8 mouse cellular contexts compared by ENCODE assay signal in the genomic region with DNA sequence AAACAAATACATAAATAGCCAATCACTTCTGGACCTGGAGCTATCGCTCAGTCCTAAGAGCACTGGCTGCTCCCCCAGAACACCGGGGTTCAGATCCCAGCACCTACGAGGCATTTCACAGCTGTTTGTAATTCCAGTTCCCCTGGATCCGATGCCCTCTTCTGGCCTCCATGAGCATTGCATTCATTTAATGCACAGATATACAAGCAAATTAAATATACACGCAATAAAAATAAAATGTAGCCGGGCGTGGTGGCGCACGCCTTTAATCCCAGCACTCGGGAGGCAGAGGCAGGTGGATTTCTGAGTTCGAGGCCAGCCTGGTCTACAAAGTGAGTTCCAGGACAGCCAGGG. TPM values are rescaled to one million over a fixed set of nuclear protein-coding genes. Genes with fewer than 3 reads are reported as not detected.
A peak's percentile ranks its signal among the peaks of the same experiment; 100 is the strongest.
DNase-seq lines count a peak whose midpoint lies in the region; TF ChIP-seq lines count a peak whose summit lies in the region.
"Not testable (repeated sequence)": the region's sequence is repeated elsewhere in the genome, so short reads cannot be mapped to it uniquely, and the experiment has no call there.

No protein-coding gene starts in this region.

- 27% methylated on average over 11 of the region's 11 CpGs for WGBS in hindbrain, embryonic 10.5 days

- DNase-seq in CD8-positive naive resting alpha-beta T cell, adult 2 months (ENCODE audit: low read depth in 2 of 2, low spot score in 2 of 2), result peak; percentile 38 to 44
- DNase-seq in embryo, embryonic 10.5 days (ENCODE audit: low spot score), result peak; percentile 69
- peak; percentile 45 for DNase-seq in hindbrain, embryonic 10.5 days (ENCODE audit: low spot score)
- DNase-seq in left cerebral cortex, postnatal 14 days (ENCODE audit: low spot score in 2 of 2), result peak; percentile 40 to 54
- DNase-seq in lung, postnatal 10 days, result peak; percentile 37
- DNase-seq in neural tube, embryonic 10.5 days (ENCODE audit: extremely low spot score, low spot score), result peak; percentile 39
- DNase-seq in thymus, postnatal 14 days, result peak; percentile 69

- not testable (repeated sequence) for TF ChIP-seq POLR2A in bone marrow macrophage, adult 2 months (IDR thresholded peaks at IDR 0.05; ENCODE audit: borderline replicate concordance, low read depth, low read length)

- intact Hi-C loops in left cerebral cortex, postnatal 14 days (cut with DNase I), result not testable (repeated sequence)

- H3K27me3 ChIP-seq in hindbrain, embryonic 10.5 days (ENCODE audit: insufficient read depth, poor library complexity, severe bottlenecking), result peaks cover 20% of the 10 kb centered on the region

- peak; percentile 36 for TF ChIP-seq CTCF in bone marrow macrophage, adult 2 months (IDR thresholded peaks at IDR 0.05; ENCODE audit: low read depth, low read length)

- H3K4me1 ChIP-seq in bone marrow macrophage, adult 2 months (ENCODE audit: control insufficient read depth, insufficient read depth, low read length), result peaks cover 12% of the 10 kb centered on the region
- peaks cover 25% of the 10 kb centered on the region for H3K4me1 ChIP-seq in hindbrain, embryonic 10.5 days (replicated peaks)

- H3K36me3 ChIP-seq in hindbrain, embryonic 10.5 days, result peaks cover 30% of the 10 kb centered on the region

- H3K4me3 ChIP-seq in bone marrow macrophage, adult 2 months (ENCODE audit: insufficient read depth, low read length), result not testable (repeated sequence)
- H3K4me3 ChIP-seq in hindbrain, embryonic 10.5 days, result peak overlapping the region; percentile 93; the same call in 1 of the 2 replicates

- not testable (repeated sequence) for H3K9me3 ChIP-seq in hindbrain, embryonic 10.5 days

- not testable (repeated sequence) for H3K27ac ChIP-seq in bone marrow macrophage, adult 2 months (ENCODE audit: insufficient read depth, low read depth, low read length); hindbrain, embryonic 10.5 days

RNA-seq across cellular contexts. Expression of a gene that starts 0.4 kb away (rescaled TPM):
- 1,601 and 1,765 TPM in 2 replicates for polyA plus RNA-seq in bone marrow macrophage, adult 2 months (2012; ENCODE audit: insufficient read depth, insufficient read length, missing spikeins)
- 959 and 1,042 TPM in 2 replicates for polyA plus RNA-seq in hindbrain, embryonic 10.5 days (2016; fragmentation: Nextera tagmentation; extraction: Ambion mirVana)
- 100 to 1,000 TPM; 737 to 799 TPM for total RNA-seq in left cerebral cortex, postnatal 14 days (2021)

RNA-seq across cellular contexts. Expression of a gene that starts 7.3 kb away (rescaled TPM):
- 29.6 and 37.5 TPM in 2 replicates for polyA plus RNA-seq in bone marrow macrophage, adult 2 months (2012; ENCODE audit: insufficient read depth, insufficient read length, missing spikeins)
- polyA plus RNA-seq in hindbrain, embryonic 10.5 days (2016; fragmentation: Nextera tagmentation; extraction: Ambion mirVana), result 15.6 and 15.9 TPM in 2 replicates
- total RNA-seq in left cerebral cortex, postnatal 14 days (2021), result 10 to 100 TPM; 24.0 to 24.6 TPM

RNA-seq across cellular contexts. Expression of a gene that starts 59.3 kb away (rescaled TPM):
- polyA plus RNA-seq in bone marrow macrophage, adult 2 months (2012; ENCODE audit: insufficient read depth, insufficient read length, missing spikeins), result not detected in 2 replicates
- 4.0 and 6.3 TPM in 2 replicates for polyA plus RNA-seq in hindbrain, embryonic 10.5 days (2016; fragmentation: Nextera tagmentation; extraction: Ambion mirVana)
- total RNA-seq in left cerebral cortex, postnatal 14 days (2021), result 1 to 10 TPM in 1 of 2 experiments, under 1 TPM in 1; 0.99 to 1.8 TPM
